Mouse (Mus musculus) stomach, postnatal 0 days (tissue): ENCODE results near the gene Kif26b. TPM values are rescaled to one million over a fixed set of nuclear protein-coding genes. Genes with fewer than 3 reads are reported as not detected.

Experiments used
- ATAC-seq: fragments of 200-750 bp; cut with Nextera tagmentation; 2 replicates; pipeline ENCODE4 v1.8.0; 2017; ENCODE audit not compliant: low FRiP score, low TSS enrichment
- DNase-seq: peaks from one replicate; pipeline ENCODE4 v3.0.0-alpha.2; 2016; ENCODE audit warnings: low spot score
- H3K27ac ChIP-seq: fragments of 300-500 bp; sonication (generic); replicated peaks from 2 replicates; pipeline ENCODE4 v1.5.1; 2014; ENCODE audit warnings: mild to moderate bottlenecking, control low read depth
- H3K27me3 ChIP-seq: fragments of 300-500 bp; sonication (generic); 2 replicates; pipeline ENCODE4 v1.6.1; 2014; ENCODE audit warnings: low read length; ENCODE audit not compliant: control insufficient read depth, insufficient read depth
- H3K36me3 ChIP-seq: fragments of 300-500 bp; sonication (generic); 2 replicates; pipeline ENCODE4 v1.6.1; 2014; ENCODE audit warnings: low read length, mixed read lengths; ENCODE audit not compliant: control insufficient read depth, insufficient read depth
- H3K4me1 ChIP-seq: fragments of 300-500 bp; sonication (generic); replicated peaks from 2 replicates; pipeline ENCODE4 v1.6.1; 2014; ENCODE audit warnings: antibody characterized with exemption; ENCODE audit not compliant: control insufficient read depth, insufficient read depth
- H3K4me2 ChIP-seq: fragments of 300-500 bp; sonication (generic); replicated peaks from 2 replicates; pipeline ENCODE4 v1.6.1; 2014; ENCODE audit warnings: low read depth, mild to moderate bottlenecking, control low read depth, moderate library complexity
- H3K4me3 ChIP-seq: fragments of 300-500 bp; sonication (generic); 2 replicates; pipeline ENCODE4 v1.5.1; 2014; ENCODE audit warnings: low read depth, low read length, control low read depth
- H3K9ac ChIP-seq: fragments of 300-500 bp; sonication (generic); 2 replicates; pipeline ENCODE4 v1.6.1; 2014; ENCODE audit warnings: mild to moderate bottlenecking, low read length, control low read depth, mixed read lengths
- H3K9me3 ChIP-seq: fragments of 300-500 bp; sonication (generic); 2 replicates; pipeline ENCODE4 v1.6.1; 2016; ENCODE audit warnings: low read length; ENCODE audit not compliant: control insufficient read depth
- CTCF ChIP-seq: IDR thresholded peaks from 2 replicates; pipeline ENCODE4 v1.5.1; 2016; ENCODE audit warnings: antibody characterized with exemption, low read depth, mild to moderate bottlenecking, moderate library complexity
- EP300 ChIP-seq: optimal IDR thresholded peaks from 2 replicates; pipeline ENCODE3; 2016; ENCODE audit warnings: antibody characterized with exemption
- WGBS: fragments of 180-500 bp; shearing (Covaris S2); extraction: QIAGEN DNeasy Blood & Tissue Kit; methylation state at CpG from one replicate; pipeline ENCODE4 v1.1.7; 2014; 5-methylcytosine and 5-hydroxymethylcytosine counted together
- polyA plus RNA-seq: library from polyadenylated mRNA; unstranded; fragments of >200 nt; fragmentation: Nextera tagmentation; extraction: Ambion mirVana; gene quantifications from 2 replicates; pipeline ENCODE4 v1.2.1, GENCODE M21; 2015

Gene Kif26b
- polyA plus RNA-seq, 1 experiment from 2014 or later = 0.69 TPM

DNA sequence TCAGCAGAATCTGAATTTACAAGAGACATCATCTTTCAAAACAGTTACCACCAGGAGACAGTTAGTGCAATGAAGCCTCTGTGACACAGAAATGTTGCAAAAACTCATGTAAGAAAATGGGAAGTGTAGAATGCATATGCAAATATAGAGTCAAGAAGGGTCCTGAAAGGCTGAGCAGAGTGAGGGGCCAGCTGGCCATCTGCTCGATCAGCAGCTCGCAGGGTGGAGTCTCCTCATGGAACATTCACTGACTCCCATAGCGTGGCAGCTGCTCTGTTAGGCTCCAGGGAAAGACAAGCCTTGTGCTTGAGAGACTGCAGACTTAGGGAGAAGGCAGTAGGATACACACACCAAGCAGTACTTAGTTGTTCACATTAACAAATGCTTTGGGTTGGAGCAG lies 39.8 kb upstream of the Kif26b start:
- TF ChIP-seq EP300 = no peak
- no peak for TF ChIP-seq CTCF
- Histone ChIP-seq H3K4me1 (no peaks in the 10 kb centered on the region), H3K4me3 (no peak overlapping the region), H3K27ac (no peak overlapping the region), H3K27me3 (no peaks in the 10 kb centered on the region), H3K4me2 (no peak overlapping the region), H3K9ac (no peak overlapping the region), H3K36me3 (no peaks in the 10 kb centered on the region), H3K9me3 (no peaks in the 10 kb centered on the region)
- ATAC-seq (no peak), DNase-seq (no peak)
- 35% methylated on average over 3 of the region's 3 CpGs for WGBS

DNA sequence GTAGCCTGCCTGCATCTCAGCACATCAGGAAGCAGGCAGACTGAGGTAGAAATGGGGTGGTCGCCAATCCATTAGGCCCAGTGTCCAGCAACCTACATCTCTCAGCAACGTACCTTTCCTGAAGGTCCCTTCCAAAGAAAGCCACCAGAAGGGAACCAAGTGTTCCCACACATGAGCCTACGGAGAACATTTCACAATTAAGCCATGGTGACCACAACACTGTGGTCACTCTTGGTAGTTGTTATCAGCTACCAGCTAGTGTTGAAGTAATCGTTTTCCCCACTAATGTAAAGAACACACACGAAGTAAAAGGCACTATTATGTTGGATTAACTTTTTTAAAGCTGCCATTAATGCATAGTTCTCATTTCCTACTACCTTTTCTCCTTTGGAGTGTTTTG lies 37.2 kb upstream of the Kif26b start:
- Histone ChIP-seq H3K36me3 (no peaks in the 10 kb centered on the region), H3K4me1 (no peaks in the 10 kb centered on the region), H3K4me2 (no peak overlapping the region), H3K27me3 (no peaks in the 10 kb centered on the region), H3K9ac (no peak overlapping the region), H3K27ac (no peak overlapping the region), H3K4me3 (no peak overlapping the region), H3K9me3 (no peaks in the 10 kb centered on the region)
- TF ChIP-seq CTCF (no peak), EP300 (no peak)
- ATAC-seq (no peak), DNase-seq (no peak)
- 82% methylated on average over 5 of the region's 5 CpGs for whole genome bisulfite sequencing

DNA sequence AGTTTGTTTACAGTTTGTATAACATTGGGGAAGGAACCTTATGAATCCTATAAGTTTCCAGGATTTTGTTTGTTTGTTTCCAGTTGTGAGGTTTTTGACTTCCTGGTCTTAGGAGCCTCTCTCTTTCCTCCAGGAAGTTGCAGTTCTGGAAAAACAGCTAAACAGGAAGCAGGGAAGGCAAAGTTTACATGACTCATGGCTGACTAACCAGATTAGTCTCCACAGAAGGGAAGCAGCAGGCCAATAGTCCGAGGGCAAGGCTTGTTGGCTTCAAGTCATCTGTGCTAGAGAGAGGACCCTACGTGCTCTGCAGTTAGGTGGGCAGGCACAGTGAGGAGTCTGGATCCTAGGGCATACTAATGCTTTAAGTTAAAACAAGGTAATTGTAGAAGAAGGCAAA lies 36.4 kb upstream of the Kif26b start:
- peak; percentile 90 for ATAC-seq
- 36% methylated on average over 2 of the region's 2 CpGs for WGBS
- Histone ChIP-seq H3K9me3 (no peaks in the 10 kb centered on the region), H3K27me3 (no peaks in the 10 kb centered on the region), H3K27ac (no peak overlapping the region), H3K9ac (no peak overlapping the region), H3K4me2 (no peak overlapping the region), H3K4me3 (no peak overlapping the region), H3K4me1 (no peaks in the 10 kb centered on the region), H3K36me3 (no peaks in the 10 kb centered on the region)
- no peak for DNase-seq
- no peak for TF ChIP-seq CTCF

DNA sequence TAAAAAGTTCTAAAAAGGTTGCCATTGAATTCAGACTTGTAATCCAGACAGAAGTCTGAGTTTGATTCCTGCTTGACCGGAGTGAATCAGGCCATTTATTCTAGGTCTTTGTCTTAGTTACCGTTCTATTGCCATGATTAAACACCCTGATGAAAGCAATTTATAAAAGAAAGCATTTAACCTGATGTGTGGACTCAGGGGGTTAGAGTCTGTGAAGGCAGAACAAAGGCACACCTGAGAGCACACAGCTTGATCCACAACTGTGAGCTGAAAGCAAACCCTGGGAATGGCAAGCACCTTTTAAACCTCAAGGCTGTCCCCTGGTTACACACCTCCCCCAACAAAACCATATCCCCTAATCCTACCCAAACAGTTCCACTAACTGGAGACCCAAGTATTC lies 32.7 kb upstream of the Kif26b start:
- no peak overlapping the region for H3K9ac ChIP-seq
- 60% methylated on average over 2 of the region's 2 CpGs for WGBS
- H3K9me3 ChIP-seq = no peaks in the 10 kb centered on the region
- H3K4me1 ChIP-seq = no peaks in the 10 kb centered on the region
- DNase-seq (no peak), ATAC-seq (no peak)
- H3K27me3 ChIP-seq = no peaks in the 10 kb centered on the region
- TF ChIP-seq CTCF = no peak
- TF ChIP-seq EP300 = no peak
- no peak overlapping the region for H3K27ac ChIP-seq
- no peak overlapping the region for H3K4me3 ChIP-seq
- H3K4me2 ChIP-seq = no peak overlapping the region
- no peaks in the 10 kb centered on the region for H3K36me3 ChIP-seq

DNA sequence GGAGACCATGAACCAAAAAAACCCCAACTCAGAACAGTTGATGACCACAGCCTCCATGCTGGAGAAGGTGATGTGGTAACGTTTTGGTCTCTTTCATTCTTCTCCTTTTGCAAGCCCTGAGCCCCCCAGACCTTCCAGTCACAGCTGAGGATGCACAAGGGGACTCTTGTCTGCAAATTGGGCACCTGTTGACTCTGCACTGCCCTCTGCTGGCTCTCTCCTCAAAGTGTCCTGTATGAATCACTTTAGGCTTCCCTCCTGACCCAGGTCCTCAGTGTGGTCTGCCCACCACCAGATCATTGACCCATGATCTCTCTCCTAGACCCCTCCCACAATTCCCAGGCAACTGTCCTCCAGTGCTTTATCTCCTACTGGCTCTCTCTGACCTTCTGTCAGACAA lies 32.1 kb upstream of the Kif26b start:
- Histone ChIP-seq H3K27ac (no peak overlapping the region), H3K4me1 (no peaks in the 10 kb centered on the region), H3K9me3 (no peaks in the 10 kb centered on the region), H3K4me3 (no peak overlapping the region), H3K27me3 (no peaks in the 10 kb centered on the region), H3K36me3 (no peaks in the 10 kb centered on the region), H3K4me2 (no peak overlapping the region), H3K9ac (no peak overlapping the region)
- ATAC-seq = no peak
- TF ChIP-seq EP300 (no peak), CTCF (peak; percentile 65)
- no peak for DNase-seq
- 43% methylated on average over 1 of the region's 1 CpGs for WGBS

DNA sequence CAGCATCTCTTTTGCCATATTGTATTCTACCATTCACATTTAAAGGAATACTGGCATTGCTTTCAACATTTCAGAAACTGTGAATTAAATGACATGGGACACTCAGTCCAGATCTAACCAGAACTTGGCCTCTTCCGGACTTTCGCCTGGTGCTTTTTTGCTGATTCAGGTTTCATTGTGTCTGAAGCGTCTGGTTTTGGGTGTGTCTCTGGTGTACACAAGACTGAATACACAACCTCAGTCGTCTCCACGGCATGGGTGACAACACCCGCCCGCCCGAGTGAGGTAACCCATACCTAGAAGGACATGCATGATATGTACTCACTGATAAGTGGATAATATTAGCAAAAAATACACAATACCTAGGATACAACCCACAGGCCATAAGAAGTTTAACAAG lies 22.0 kb upstream of the Kif26b start:
- no peaks in the 10 kb centered on the region for H3K36me3 ChIP-seq
- no peak overlapping the region for H3K4me3 ChIP-seq
- WGBS = 48% methylated on average over 8 of the region's 8 CpGs

More for the DNA sequence above, 22.0 kb upstream of the Kif26b start:
- TF ChIP-seq EP300 (no peak), CTCF (no peak)
- Histone ChIP-seq H3K4me1 (no peaks in the 10 kb centered on the region), H3K27ac (no peak overlapping the region), H3K9ac (no peak overlapping the region), H3K4me2 (no peak overlapping the region), H3K27me3 (no peaks in the 10 kb centered on the region), H3K9me3 (no peaks in the 10 kb centered on the region)
- DNase-seq = peak; percentile 49
- peak; percentile 94 for ATAC-seq
